Mouse (Mus musculus) intestine, postnatal 0 days (tissue): ENCODE measurements at regions not wholly inside any gene's neighbourhood (a gene's known extent, or its start where the extent isn't known, plus 50 kb on each side); places are given as distances from the start of the nearest gene placed in this dataset.

Source experiments
- ATAC-seq: fragments of 200-750 bp; cut with Nextera tagmentation; 2 replicates; pipeline ENCODE4 v1.8.0; 2017; ENCODE audit warnings: mild to moderate bottlenecking, moderate TSS enrichment, moderate library complexity
- H3K27ac ChIP-seq: fragments of 300-500 bp; sonication (generic); 2 replicates; pipeline ENCODE4 v1.5.1; 2014; ENCODE audit warnings: mild to moderate bottlenecking, low read depth, low read length, moderate library complexity
- H3K27me3 ChIP-seq: fragments of 300-500 bp; sonication (generic); replicated peaks from 2 replicates; pipeline ENCODE4 v1.6.1; 2014; ENCODE audit warnings: low read length, mixed read lengths; ENCODE audit not compliant: control insufficient read depth, insufficient read depth
- H3K36me3 ChIP-seq: fragments of 300-500 bp; sonication (generic); 2 replicates; pipeline ENCODE4 v1.6.1; 2014; ENCODE audit warnings: mild to moderate bottlenecking, moderate library complexity; ENCODE audit not compliant: control insufficient read depth, insufficient read depth
- H3K4me1 ChIP-seq: fragments of 300-500 bp; sonication (generic); replicated peaks from 2 replicates; pipeline ENCODE4 v1.6.1; 2014; ENCODE audit warnings: antibody characterized with exemption, low read length, mixed read lengths; ENCODE audit not compliant: control insufficient read depth, insufficient read depth
- H3K4me2 ChIP-seq: fragments of 300-500 bp; sonication (generic); replicated peaks from 2 replicates; pipeline ENCODE4 v1.6.1; 2014; ENCODE audit warnings: low read depth, mild to moderate bottlenecking, moderate library complexity
- H3K4me3 ChIP-seq: fragments of 300-500 bp; sonication (generic); 2 replicates; pipeline ENCODE4 v1.5.1; 2014; ENCODE audit warnings: low read depth, low read length
- H3K9ac ChIP-seq: fragments of 300-500 bp; sonication (generic); 2 replicates; pipeline ENCODE4 v1.6.1; 2014; ENCODE audit warnings: mild to moderate bottlenecking, low read depth, low read length
- H3K9me3 ChIP-seq: fragments of 300-500 bp; sonication (generic); 2 replicates; pipeline ENCODE4 v1.6.1; 2016; ENCODE audit warnings: mixed run types; ENCODE audit not compliant: control insufficient read depth
- CTCF ChIP-seq: sonication (generic); IDR thresholded peaks from 2 replicates; pipeline ENCODE4 v1.5.1; 2016; ENCODE audit warnings: low read depth, mild to moderate bottlenecking, control low read depth, antibody characterized with exemption, moderate library complexity
- WGBS: fragments of 180-500 bp; shearing (Covaris S2); extraction: QIAGEN DNeasy Blood & Tissue Kit; methylation state at CpG from one replicate; pipeline ENCODE4 v1.1.7; 2014; 5-methylcytosine and 5-hydroxymethylcytosine counted together

DNA sequence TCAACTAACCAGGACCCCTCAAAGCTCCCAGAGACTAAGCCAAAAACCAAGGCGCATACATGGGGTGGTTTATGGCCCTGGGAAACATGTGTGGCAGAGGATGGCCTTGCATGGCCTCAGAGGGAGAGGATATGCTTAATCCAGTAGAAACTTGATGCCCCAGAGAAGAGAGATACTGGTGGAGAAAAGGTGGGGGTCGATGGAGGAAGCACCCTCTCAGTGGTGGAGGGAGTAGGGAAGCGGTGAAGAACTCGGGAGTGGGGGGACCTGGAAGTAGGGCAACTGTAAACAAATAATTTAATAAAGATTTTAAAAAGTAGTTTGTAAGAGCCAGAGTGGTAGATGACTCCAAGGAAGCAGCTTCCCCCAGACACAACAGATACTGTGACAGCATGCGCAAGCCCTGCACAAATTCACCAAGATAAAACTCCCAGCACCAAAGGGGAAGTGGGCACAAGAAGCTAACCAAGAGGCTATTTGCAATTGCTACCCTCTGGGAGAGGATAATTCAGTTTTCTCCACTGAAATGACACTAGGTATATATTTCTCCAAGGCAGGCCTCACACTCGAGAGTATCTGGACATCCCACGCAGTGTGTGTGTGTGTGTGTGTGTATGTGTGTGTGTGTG is 50.7 kb upstream of the Gpr141 start:
- Histone ChIP-seq H3K27ac (no peak overlapping the region), H3K4me2 (no peak overlapping the region), H3K27me3 (no peaks in the 10 kb centered on the region), H3K4me1 (no peaks in the 10 kb centered on the region), H3K9ac (no peak overlapping the region), H3K4me3 (no peak overlapping the region), H3K36me3 (no peaks in the 10 kb centered on the region), H3K9me3 (no peaks in the 10 kb centered on the region)
- WGBS: 81% methylated on average over 7 of the region's 7 CpGs
- no peak for TF ChIP-seq CTCF
- no peak for ATAC-seq
